Mouse (Mus musculus) ES-Bruce4 (cell line): ENCODE results near the gene Sh3gl1. TPM values are rescaled to one million over a fixed set of nuclear protein-coding genes. Genes with fewer than 3 reads are reported as not detected.

Experiments used
- H3K27ac ChIP-seq: 2 replicates; pipeline ENCODE4 v1.5.1; 2012; ENCODE audit warnings: low read length, inconsistent platforms; ENCODE audit not compliant: insufficient read depth
- H3K27me3 ChIP-seq: 2 replicates; pipeline ENCODE4 v1.6.1; 2012; ENCODE audit warnings: mild to moderate bottlenecking, low read length, inconsistent platforms; ENCODE audit not compliant: control insufficient read depth, poor library complexity, insufficient read depth, severe bottlenecking
- H3K36me3 ChIP-seq: 2 replicates; pipeline ENCODE4 v1.6.1; 2012; ENCODE audit warnings: inconsistent platforms, mild to moderate bottlenecking, low read length, moderate library complexity; ENCODE audit not compliant: control insufficient read depth, poor library complexity, insufficient read depth, severe bottlenecking
- H3K4me1 ChIP-seq: one replicate; pipeline ENCODE4 v1.8.1; 2011; ENCODE audit warnings: low read length; ENCODE audit not compliant: control insufficient read depth, insufficient read depth
- H3K4me3 ChIP-seq: 2 replicates; pipeline ENCODE4 v1.5.1; 2011; ENCODE audit warnings: low read depth, mild to moderate bottlenecking, low read length
- H3K9ac ChIP-seq: 2 replicates; pipeline ENCODE4 v1.6.1; 2012; ENCODE audit warnings: low read depth, mild to moderate bottlenecking, inconsistent platforms; ENCODE audit not compliant: poor library complexity, severe bottlenecking
- H3K9me3 ChIP-seq: replicated peaks from 2 replicates; pipeline ENCODE4 v1.6.1; 2012; ENCODE audit warnings: mild to moderate bottlenecking, low read length, inconsistent platforms; ENCODE audit not compliant: control insufficient read depth, poor library complexity, insufficient read depth, severe bottlenecking
- CTCF ChIP-seq: IDR thresholded peaks from one replicate; pipeline ENCODE4 v1.8.1; 2011; ENCODE audit warnings: low read depth, low read length
- EP300 ChIP-seq: IDR thresholded peaks from 2 replicates; pipeline ENCODE4 v1.6.1; 2011; ENCODE audit warnings: low read depth, low read length; ENCODE audit not compliant: insufficient read depth
- POLR2A ChIP-seq: IDR thresholded peaks from one replicate; pipeline ENCODE4 v1.8.1; 2011; ENCODE audit warnings: low read length; ENCODE audit not compliant: insufficient read depth
- polyA plus RNA-seq: library from polyadenylated mRNA; stranded (reverse); fragments of >200 nt; gene quantifications from 2 replicates; pipeline ENCODE4 v1.2.4, GENCODE M21; 2011; ENCODE audit warnings: low read depth; ENCODE audit not compliant: missing spikeins, insufficient read depth, insufficient read length

Sh3gl1 gene
- polyA plus RNA-seq, 1 experiment = 52.3 TPM

- Histone ChIP-seq H3K9ac (no peak overlapping the region), H3K9me3 (no peaks in the 10 kb centered on the region), H3K36me3 (peaks cover 62% of the 10 kb centered on the region), H3K4me1 (no peaks in the 10 kb centered on the region), H3K27ac (no peak overlapping the region), H3K4me3 (no peak overlapping the region), H3K27me3 (no peaks in the 10 kb centered on the region)
- no peak for TF ChIP-seq EP300
- no peak for TF ChIP-seq CTCF
- no peak for TF ChIP-seq POLR2A
Observed at GRCm38 (mm10) chr17:56051369-56051768, 14.9 kb upstream of the Sh3gl1 start.

GRCm38 (mm10) chr17:56040857-56041163 is 4.4 kb upstream of the Sh3gl1 start:
- H3K27me3 ChIP-seq = no peaks in the 10 kb centered on the region

GRCm38 (mm10) chr17:56040030-56040856 is 3.8 kb upstream of the Sh3gl1 start, which contains the start of gene Chaf1a:
Chaf1a (plus strand) TSS chr17:56040439.
- peaks cover 18% of the 10 kb centered on the region for H3K36me3 ChIP-seq
- peak within 1 kb of the TSS; percentile 97 for H3K9ac ChIP-seq
- H3K4me3 ChIP-seq = peak within 1 kb of the TSS; percentile 96
- no peaks in the 10 kb centered on the region for H3K27me3 ChIP-seq
- H3K9me3 ChIP-seq = no peaks in the 10 kb centered on the region
- peak; percentile 67 for TF ChIP-seq POLR2A
- no peak for TF ChIP-seq CTCF
- no peak for TF ChIP-seq EP300
- H3K4me1 ChIP-seq = peaks cover 1% of the 10 kb centered on the region
- H3K27ac ChIP-seq = peak within 1 kb of the TSS; percentile 87

More at GRCm38 (mm10) chr17:56040857-56041163, 4.4 kb upstream of the Sh3gl1 start:
- Histone ChIP-seq H3K36me3 (peaks cover 22% of the 10 kb centered on the region), H3K27ac (peak overlapping the region; percentile 87), H3K4me3 (peak overlapping the region; percentile 96), H3K9me3 (no peaks in the 10 kb centered on the region), H3K4me1 (peaks cover 1% of the 10 kb centered on the region), H3K9ac (peak overlapping the region; percentile 97)
- TF ChIP-seq POLR2A (no peak), EP300 (no peak), CTCF (no peak)

GRCm38 (mm10) chr17:56039345-56039744 is 2.9 kb upstream of the Sh3gl1 start:
- no peak for TF ChIP-seq CTCF
- TF ChIP-seq POLR2A = no peak
- no peak for TF ChIP-seq EP300
- Histone ChIP-seq H3K27me3 (no peaks in the 10 kb centered on the region), H3K27ac (no peak overlapping the region), H3K9me3 (no peaks in the 10 kb centered on the region), H3K4me1 (peaks cover 1% of the 10 kb centered on the region), H3K9ac (peak overlapping the region; percentile 66), H3K4me3 (no peak overlapping the region), H3K36me3 (peaks cover 10% of the 10 kb centered on the region)

GRCm38 (mm10) chr17:56038583-56039261 is 2.3 kb upstream of the Sh3gl1 start:
- Histone ChIP-seq H3K9me3 (no peaks in the 10 kb centered on the region), H3K27me3 (no peaks in the 10 kb centered on the region), H3K4me1 (peaks cover 1% of the 10 kb centered on the region), H3K36me3 (peaks cover 8% of the 10 kb centered on the region), H3K9ac (0 out of 2 replicates have a peak overlapping the region, but pooled peaks have one; percentile 16), H3K27ac (no peak overlapping the region), H3K4me3 (no peak overlapping the region)
- TF ChIP-seq POLR2A (no peak), CTCF (no peak), EP300 (no peak)

- peaks cover 7% of the 10 kb centered on the region; the same call in 1 of the 2 replicates for H3K36me3 ChIP-seq
- H3K4me3 ChIP-seq = peak overlapping the region; percentile 66
- H3K27me3 ChIP-seq = no peaks in the 10 kb centered on the region
- peak overlapping the region; percentile 1; the same call in 1 of the 2 replicates for H3K27ac ChIP-seq
- no peak for TF ChIP-seq POLR2A
- TF ChIP-seq EP300 = no peak
- TF ChIP-seq CTCF = no peak
- peaks cover 3% of the 10 kb centered on the region for H3K4me1 ChIP-seq
- no peaks in the 10 kb centered on the region for H3K9me3 ChIP-seq
- H3K9ac ChIP-seq = peak overlapping the region; percentile 55
Observed at GRCm38 (mm10) chr17:56036901-56037287, 459 bp upstream of the Sh3gl1 start.
